Mouse (Mus musculus): ENCODE measurements around the gene Loxl3. TPM values are rescaled to one million over a fixed set of nuclear protein-coding genes. Genes with fewer than 3 reads are reported as not detected.

Loxl3 gene
- total RNA-seq, 2 experiments from 2014 or later, result 2.9 to 3.1 TPM

DNA sequence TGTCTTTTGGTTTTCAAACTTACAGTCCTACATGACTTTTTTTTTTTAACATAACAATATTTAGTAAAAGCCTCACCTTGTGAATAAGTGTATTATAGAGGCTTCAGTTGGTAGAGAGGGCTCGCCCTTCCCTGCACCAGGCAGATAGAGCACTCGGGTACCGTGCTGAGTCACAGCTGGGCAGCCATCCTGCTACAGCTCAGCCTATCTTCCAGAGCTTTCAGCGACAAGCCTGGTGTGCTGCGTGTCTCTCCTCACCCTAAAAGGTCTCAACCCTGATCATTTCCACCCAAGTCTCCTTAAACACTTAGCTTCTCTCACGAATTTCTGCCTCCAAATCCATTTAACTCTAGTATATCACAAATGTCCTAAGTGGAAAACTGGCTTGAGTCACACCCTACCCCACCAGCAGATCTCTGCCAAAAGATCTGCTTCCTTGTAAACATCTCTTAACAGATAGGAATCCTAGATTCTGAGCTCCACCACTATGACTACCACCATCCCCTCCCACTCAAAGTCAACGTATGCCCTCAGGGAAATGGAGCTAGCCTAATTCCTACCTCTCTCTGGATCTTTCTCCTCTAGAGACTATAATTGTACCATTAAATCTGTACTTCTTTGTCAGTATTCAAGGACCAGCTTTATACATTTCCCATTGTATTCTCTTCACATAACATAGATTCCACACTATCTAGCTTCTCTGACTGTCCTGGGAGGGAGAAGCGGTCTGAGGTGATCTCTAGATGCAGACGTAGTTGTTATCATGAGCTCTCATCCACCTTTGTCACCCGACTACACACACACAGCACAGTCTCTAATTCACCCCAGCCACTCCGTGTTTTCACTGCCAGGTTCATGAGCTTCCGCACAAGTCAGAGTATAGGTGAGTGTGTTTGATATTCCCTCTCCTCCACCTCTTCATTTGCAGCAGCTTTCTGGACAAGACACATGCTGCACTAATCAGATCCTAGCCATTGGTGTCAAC, 19.2 kb upstream of the Loxl3 start:
- intact Hi-C loops (cut with DNase I), result no loop called here

DNA sequence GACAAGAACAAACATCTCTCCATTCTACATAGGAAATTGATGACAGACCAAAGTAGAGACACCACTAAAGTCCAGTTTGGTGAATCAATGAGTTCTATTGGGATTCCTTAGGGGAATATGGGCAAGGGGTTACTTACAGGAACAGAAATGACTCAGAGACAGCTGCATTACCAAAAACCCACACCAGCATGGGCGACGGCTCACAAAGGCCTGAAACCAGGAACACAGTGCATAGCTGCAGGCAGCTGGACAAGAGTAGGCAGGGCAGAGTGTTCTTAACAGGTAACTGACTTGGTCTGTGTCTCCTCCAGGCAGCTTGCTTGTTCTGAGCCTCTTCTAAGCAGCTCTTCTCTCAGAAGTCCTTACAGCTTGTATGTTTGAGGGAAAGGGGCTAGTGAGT, 18.2 kb upstream of the Loxl3 start:
- no peak for DNase-seq
- intact Hi-C loops (cut with DNase I), result no loop called here

More for the DNA sequence above, 19.2 kb upstream of the Loxl3 start:
- no peak for DNase-seq

DNA sequence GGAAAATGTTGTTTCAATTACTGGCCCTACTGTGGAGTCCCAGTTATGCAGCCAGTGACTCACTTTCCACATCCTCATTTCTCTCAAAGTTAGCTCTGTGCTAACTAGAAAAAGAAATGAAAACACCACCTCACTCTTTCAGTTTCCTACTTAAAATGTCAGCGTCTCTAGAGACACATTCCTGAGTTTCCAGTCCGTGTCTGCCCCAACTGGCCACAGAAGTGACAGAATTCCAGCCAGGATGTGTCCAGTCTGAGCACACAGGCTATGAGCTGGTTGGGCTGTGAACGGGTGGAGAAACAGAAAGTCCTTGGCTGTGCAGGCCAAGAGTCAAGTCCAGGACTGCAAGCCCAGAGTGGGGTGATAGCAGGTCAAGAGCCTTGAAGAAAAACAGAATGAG, 16.8 kb upstream of the Loxl3 start:
- peak in 1 of 2 experiments; percentile 60 for DNase-seq
- intact Hi-C loops (cut with DNase I), result no loop called here

DNA sequence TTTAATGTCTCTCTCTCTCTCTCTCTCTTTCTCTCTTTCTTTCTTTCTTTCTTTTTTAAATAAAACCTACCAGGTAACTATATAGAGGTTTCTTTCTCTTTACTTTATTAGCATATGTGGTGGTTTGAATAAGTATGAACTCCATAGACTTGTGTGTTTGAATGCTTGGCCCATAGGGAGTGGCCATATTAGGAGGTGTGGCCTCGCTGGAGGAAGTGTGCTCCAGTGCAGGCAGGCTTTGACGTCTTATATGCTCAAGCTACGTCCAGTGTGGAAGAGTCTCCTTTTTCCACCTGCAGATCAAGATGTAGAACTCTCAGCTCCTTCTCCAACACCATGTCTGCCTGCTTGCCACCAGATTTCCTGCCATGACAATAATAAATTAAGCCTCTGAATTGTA, 14.9 kb upstream of the Loxl3 start:
- DNase-seq, result no peak
- intact Hi-C loops (cut with DNase I), result no loop called here

DNA sequence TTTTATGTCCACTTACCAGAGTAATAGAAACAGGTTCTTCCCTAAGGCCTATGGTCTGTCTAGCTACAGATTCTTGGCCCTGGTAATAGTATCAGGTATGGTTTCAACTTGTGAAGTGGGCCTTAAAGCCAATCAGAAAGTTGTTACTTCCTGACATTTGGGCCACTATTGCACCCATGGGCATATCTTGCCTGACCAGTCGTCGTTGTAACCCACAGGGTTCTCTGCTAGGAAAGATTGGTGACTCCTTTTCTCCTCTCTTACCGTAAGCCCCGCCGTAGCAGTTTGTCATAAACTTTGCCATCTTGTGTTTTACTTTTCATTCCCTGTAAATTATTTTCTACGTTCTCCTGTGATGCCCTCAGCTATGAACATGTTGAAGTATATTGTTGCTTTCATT, 13.9 kb upstream of the Loxl3 start:
- intact Hi-C loops (cut with DNase I), result no loop called here
- DNase-seq, result no peak

DNA sequence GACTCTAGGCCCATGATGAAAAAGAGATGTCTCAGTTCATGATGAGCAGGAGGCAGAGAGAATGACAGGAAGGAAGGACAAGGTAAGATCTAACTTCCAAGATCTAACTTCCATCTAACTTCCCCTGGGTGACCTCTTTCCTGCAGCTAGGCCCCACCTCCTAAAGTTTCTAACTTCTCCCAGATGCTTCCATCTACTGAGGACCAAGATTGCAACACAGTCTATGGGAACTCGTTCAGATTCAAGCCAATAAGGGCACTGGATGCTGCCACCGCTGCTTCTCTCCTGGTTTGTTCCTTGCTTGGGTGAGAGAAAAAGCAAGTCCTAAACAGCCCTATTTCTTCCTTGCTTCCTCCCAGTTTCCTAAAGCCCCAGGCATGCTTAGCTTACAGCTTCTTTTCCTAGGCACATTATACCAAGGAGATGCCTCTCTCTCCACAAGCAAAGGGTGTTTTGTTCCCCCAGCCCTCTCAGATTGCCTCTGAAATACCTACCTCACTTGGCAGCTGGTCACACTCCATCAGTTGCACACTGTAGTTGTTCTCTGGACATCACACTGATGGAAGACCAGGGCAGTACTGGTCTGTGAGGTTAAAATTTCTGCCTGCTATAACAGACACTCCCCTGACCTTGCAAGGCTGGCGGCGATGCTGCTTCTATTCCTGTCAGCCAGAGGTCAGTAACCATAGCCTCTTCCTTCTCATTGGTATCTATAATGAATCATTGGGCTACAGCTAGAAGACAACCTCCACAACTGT, 13.0 kb upstream of the Loxl3 start:
- DNase-seq, result no peak
- intact Hi-C loops (cut with DNase I), result no loop called here

DNA sequence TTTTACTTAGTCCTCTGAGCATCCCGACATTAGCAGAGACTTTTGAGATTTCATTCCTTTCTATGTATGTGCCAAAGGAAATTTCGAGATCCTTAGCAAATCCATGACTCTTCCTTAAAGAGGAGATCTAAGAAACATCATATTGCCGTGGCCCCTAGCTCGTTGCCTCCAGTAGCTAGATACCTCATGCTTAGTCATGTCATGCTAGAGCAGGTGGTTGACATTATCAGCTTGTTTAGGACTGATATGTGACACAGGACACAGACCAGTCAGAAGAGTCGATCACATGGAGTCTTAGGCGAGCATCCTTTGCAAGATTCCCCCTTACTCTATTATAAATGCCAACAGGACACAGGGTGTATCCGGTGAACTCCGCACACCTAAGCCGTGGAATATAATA, 11.0 kb upstream of the Loxl3 start:
- DNase-seq, result no peak
- intact Hi-C loops (cut with DNase I), result no loop called here

DNA sequence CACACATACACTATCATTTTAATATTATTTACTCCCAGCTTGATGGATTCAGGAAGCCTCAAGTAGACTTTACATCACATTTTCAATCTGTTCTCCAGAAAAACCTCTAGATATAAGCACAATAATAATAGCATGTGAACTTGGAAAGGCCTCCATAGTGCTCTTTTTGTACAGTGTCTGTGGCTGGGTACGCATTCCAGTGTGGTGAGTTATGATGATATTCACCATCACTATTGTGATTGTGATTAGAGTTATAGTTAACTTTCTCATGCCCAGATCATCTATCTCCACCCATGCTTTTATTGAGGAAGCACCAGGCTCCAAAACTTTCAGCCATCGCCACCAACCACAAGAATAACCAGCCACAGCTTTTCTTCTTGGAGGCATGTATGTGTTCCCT, 10.2 kb upstream of the Loxl3 start:
- DNase-seq, result no peak
- intact Hi-C loops (cut with DNase I), result no loop called here

DNA sequence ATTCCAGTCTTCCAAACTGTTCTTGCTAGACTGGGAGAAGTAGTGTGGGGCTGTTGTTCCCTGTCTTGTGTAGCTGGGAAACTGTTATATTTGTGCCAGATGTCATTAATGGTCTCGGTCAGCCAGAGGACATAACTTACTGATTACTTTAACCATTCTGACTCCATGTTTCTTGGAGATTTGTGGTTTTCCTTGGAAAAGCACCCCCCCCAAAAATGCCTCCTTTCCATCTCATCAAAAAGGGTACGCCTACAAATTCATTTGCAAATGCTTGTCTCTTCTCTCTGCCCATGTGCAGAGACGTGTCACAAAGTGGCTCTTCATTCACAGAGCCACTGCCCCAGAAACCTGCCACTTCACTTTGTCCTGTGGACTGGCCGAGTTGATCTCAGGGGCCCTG, 9.6 kb upstream of the Loxl3 start:
- DNase-seq, result no peak
- intact Hi-C loops (cut with DNase I), result no loop called here

DNA sequence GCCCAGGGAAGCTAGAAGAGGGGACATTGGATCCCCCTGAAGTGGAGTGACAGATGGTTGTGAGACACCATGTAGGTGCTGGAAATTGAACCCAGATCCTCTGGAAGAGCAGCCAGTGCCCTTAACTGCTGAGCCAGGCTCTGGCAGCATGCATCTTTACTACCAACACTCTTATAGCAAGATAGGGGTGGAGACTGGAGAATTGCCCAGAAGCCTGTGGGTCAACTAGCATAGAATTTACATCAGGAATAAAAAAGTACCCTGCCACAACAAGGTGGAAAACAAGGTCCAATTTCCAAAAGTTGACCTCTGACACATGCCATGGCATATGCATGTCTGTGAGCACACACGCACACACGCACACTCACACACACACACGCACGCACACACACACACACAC, 8.8 kb upstream of the Loxl3 start:
- DNase-seq, result no peak
- intact Hi-C loops (cut with DNase I), result no loop called here

DNA sequence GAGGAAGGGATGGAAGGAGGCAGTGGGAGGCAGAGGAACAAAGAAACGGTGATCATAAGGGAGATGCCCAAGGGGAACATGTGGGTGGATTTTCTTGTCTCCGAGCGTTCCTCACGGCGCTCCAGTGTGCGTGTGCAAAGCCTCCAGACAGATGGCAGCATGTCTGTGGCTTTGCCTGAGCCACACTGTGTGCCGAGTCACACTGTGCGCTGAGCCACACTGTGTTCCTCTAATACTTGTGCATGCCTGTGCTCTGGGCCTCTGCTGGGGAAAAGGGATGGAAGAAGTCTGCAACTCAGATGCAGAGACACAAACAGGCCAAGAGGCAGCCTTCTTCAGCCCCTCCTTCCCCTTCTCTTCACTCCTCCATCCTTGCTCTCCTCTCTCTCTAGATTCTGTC, 6.7 kb upstream of the Loxl3 start:
- intact Hi-C loops (cut with DNase I), result no loop called here
- DNase-seq, result no peak

DNA sequence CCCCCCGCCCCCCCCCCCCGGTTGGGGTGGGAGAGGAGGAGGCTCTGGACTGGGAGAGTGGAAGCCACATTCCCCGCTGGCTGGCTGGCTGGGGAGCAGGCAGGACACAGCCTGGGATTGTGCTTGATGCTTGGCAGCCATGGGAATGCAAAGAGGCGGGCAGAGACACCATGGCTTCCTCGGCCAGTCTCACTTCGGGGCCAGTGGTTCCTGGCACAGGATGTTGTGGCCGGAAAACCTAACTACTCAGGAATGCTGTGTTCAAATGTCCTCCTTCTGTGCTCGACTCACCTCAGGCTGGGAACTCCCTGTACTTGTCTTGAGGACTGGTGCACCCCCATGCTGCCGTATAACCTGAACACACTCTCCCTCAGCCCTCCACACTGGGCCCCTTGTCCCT, 6.3 kb upstream of the Loxl3 start:
- no peak for DNase-seq
- intact Hi-C loops (cut with DNase I), result no loop called here

DNA sequence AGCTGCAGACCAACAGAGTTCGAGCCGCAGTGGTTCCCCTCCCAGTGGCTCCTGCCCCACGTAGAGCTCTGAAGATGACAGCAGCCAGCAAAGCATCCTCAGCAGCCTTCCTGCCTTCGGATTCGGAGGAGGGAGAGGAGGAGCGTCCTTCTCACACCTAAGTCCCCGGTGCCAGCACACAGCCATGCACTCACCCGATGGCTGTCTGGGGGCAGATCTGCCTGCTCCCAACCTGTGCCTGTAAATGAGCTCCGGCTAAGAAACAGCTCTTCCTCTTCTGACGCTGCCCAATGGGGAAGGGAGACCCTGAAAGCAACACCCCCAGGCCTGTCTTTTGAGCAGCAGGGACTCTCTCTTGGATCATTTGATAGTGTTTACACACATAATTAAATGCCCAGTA, 4.2 kb upstream of the Loxl3 start:
- intact Hi-C loops (cut with DNase I), result no loop called here
- no peak for DNase-seq

DNA sequence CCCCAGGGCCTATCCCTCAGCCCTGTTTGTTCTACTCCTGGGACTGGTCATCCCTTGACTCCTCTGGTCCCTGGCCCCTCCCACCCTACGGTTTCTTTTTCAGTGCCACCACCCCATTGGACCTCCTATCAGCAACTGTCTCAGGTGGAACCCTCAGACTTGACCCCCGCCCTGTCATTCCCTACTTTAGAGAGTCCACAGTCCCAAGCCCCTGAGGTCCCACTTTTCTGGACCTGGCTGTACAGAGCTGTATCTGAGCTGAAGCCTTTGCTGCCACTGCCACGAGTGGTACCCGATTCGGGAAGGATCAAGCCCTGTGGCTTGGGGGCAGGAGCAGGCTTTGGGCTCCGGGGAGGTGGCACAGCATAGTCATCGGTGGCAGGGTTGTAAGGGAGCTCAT, 2.9 kb upstream of the Loxl3 start:
- intact Hi-C loops (cut with DNase I), result no loop called here
- DNase-seq, result no peak

DNA sequence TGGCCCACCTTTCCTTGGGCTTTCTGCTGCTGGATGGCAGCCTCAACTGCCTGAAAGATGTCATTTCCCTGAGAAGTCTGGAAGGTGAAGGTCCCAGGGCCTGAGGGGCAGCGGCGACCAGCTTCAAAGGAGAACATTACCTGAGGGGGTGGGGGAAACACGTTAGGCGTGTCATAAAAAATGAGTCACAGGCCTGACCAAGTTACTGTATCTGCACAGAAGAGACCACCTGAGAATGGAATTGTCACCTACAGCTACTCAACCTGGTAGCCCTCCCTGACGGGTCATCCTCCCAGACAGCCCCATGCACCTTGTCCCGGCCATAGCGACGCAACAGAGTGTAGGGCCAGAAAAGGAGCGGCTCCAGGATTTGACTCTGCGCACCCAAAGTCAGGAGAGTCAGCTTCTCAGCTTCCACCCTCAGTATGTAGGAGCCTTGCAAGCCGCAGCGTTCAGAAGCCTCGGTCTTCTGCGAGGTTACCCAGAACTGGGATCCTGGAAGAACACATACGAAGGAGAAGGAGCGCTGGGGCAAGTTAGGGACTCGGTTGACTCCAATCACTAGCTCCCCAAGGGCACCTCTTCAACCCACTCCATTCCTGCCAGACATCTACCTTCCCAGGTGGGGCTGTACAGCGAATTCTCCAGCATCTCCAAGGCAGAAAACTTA, 1.9 kb upstream of the Loxl3 start:
- no peak for DNase-seq
- intact Hi-C loops (cut with DNase I), result no loop called here

DNA sequence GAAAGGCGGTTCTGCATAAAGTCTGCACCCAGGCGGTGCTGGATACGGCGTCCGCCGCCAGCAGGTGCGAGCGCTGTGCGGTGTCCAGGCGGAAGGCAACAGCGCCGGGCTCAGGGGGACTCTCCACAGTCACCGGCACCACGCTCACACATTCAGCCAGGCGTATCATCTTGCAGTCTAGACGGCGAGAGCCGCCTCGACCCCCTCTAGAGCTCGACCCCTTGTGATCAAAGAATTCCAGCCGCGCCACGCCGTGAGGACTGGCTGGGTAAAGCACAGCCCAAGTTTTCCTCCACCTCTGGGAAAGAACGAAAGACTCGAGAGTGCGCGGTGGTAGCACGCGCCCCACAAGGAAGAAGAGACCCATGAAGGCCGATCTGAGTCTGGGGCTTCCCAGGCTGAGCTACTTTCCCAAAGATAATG, 1.2 kb upstream of the Loxl3 start:
- DNase-seq, result peak in 1 of 2 experiments; percentile 48
- intact Hi-C loops (cut with DNase I), result no loop called here

DNA sequence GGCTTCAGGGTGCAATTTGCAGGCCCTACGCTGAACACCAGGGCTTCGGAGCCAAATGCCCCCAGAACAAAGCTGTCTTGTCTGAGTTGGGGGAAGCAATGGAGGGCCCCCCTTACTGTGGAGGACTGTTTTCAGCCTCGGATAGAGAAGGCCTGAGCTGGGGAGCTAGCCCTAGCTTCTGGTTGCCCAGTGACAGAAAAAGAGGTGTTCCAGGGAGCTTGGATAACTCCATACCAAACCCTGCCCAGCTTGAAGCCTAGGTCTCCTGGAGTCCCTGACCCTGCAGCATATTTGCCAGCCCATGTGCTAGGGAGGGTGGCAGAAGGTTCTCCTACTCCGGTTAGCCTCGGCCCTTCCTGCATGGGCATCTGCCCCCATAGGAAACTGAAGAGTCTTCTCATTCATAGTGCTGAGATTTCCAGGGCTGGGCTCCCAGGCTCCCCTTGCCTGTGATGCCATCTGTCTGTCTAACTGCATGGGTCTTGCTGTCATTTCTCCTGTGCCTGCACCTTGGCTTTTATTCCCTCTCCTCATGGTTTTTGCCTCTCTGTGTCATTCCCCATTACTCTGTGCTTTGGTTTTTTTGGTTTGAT, 586 bp downstream of the Loxl3 start:
- intact Hi-C loops (cut with DNase I), result no loop called here
- DNase-seq, result no peak

DNA sequence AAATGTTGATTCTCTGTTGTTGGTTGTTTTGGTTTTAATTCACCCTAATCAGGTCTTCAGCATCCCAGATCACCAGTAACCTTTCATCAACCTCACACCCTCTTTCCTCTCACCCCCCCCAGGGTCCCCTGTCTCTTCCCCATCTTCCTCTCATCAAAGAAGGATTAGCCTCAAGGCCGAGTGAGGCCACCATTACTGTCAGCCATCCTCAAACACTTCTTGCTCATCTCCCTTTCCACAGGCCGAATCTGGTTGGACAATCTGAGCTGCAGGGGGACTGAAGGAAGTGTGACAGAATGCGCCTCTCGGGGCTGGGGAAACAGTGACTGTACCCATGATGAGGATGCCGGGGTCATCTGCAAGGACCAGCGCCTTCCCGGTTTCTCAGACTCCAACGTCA, 3.2 kb downstream of the Loxl3 start:
- intact Hi-C loops (cut with DNase I), result no loop called here

DNA sequence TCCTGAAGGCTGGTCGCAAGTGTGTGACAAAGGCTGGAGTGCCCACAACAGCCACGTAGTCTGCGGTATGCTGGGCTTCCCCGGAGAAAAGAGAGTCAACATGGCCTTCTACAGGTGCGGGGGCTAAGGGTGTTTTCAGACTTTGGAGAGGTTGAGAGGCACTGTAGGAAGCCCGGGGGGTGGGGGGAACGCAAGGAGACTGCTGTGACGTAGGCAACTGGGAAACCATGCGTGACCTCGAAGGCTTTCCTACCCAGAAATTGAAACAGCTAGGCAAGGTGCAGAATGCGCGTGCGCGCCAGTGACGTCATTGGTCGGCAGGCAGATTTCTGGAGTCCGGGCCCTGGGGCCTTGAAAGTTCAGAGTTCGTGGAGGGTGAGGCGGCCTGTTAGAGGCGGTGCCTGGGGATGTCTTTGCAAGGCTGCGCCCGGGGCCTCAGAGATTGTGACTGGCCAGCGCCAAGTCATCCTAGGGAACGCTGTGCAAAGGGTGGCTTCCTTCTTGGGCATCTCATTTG, 4.6 kb downstream of the Loxl3 start:
- intact Hi-C loops (cut with DNase I), result no loop called here
- DNase-seq, result peak; percentile 89 to 96

More for the DNA sequence above, 3.2 kb downstream of the Loxl3 start:
- DNase-seq, result no peak

DNA sequence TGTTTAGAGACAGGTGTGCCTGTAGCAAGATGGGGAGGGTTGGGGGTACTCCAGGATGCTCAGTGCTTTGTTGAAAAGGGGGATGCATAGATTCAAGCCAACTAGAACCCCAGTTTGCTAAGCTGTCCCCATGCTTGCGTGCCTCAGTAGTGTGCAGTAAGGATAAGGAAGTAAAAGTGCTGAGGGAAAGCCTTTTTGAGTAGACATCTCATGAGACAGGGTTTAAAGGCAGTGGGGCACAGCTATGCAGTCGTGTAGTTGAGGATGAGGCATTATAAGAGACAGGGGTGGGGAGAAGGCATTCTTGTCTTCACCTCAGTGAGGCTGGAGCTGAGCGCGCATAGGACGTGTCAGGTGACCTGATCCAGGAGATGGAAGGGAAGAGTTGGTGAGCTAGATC, 6.6 kb downstream of the Loxl3 start:
- intact Hi-C loops (cut with DNase I), result no loop called here
- DNase-seq, result no peak

DNA sequence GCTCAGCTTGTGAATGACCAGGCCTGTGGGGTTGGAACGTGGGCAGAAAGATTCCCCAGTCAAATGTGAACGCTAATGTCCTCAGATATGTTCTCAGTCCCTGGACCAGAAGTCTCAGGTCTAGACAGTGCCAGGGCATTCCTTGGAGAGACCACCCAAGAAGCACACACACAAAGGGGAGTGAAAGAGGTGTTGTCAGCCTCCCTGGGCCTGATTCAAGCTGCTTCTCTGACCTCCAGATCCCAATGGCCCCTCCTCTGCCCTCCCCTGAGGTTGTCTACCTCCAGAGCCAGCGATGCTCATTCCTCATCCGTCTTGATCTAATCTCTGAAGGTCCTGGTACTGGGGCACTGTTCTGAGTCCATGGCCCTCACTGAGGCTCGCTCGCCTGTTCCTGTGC, 9.6 kb downstream of the Loxl3 start:
- intact Hi-C loops (cut with DNase I), result no loop called here
- DNase-seq, result no peak

All from gastrocnemius, postnatal 36 days (tissue).